Mouse (Mus musculus) limb, embryonic 13.5 days (tissue): Measurements from ENCODE around the gene Elobl. TPM values are rescaled to one million over a fixed set of nuclear protein-coding genes. Genes with fewer than 3 reads are reported as not detected.

Source experiments
- ATAC-seq: fragments of 200-750 bp; cut with Nextera tagmentation; 2 replicates; pipeline ENCODE4 v1.8.0; 2017; ENCODE audit warnings: low read depth, moderate number of reproducible peaks, moderate TSS enrichment; ENCODE audit not compliant: low FRiP score
- H3K27ac ChIP-seq: fragments of 300-500 bp; sonication (generic); 2 replicates; pipeline ENCODE4 v1.5.1; 2015; ENCODE audit warnings: inconsistent platforms, mild to moderate bottlenecking, moderate library complexity
- H3K27me3 ChIP-seq: fragments of 300-500 bp; sonication (generic); 2 replicates; pipeline ENCODE4 v1.6.1; 2015; ENCODE audit warnings: mild to moderate bottlenecking, inconsistent platforms
- H3K36me3 ChIP-seq: fragments of 300-500 bp; sonication (generic); 2 replicates; pipeline ENCODE4 v1.6.1; 2015; ENCODE audit warnings: inconsistent platforms, mild to moderate bottlenecking, moderate library complexity
- H3K4me1 ChIP-seq: fragments of 300-500 bp; sonication (generic); 2 replicates; pipeline ENCODE4 v1.6.1; 2015; ENCODE audit warnings: inconsistent platforms
- H3K4me2 ChIP-seq: fragments of 300-500 bp; sonication (generic); replicated peaks from 2 replicates; pipeline ENCODE4 v1.6.1; 2015; ENCODE audit warnings: inconsistent platforms, mild to moderate bottlenecking, moderate library complexity
- H3K4me3 ChIP-seq: fragments of 300-500 bp; sonication (generic); 2 replicates; pipeline ENCODE4 v1.5.1; 2015; ENCODE audit warnings: moderate library complexity, mild to moderate bottlenecking, inconsistent platforms
- H3K9ac ChIP-seq: fragments of 300-500 bp; sonication (generic); 2 replicates; pipeline ENCODE4 v1.6.1; 2015; ENCODE audit warnings: mild to moderate bottlenecking, inconsistent platforms
- H3K9me3 ChIP-seq: fragments of 300-500 bp; sonication (generic); 2 replicates; pipeline ENCODE4 v1.6.1; 2016; ENCODE audit warnings: inconsistent platforms
- WGBS: fragments of 180-500 bp; shearing (Covaris S2); methylation state at CpG from one replicate; pipeline ENCODE4 v1.1.7; 2015; 5-methylcytosine and 5-hydroxymethylcytosine counted together
- polyA plus RNA-seq: library from polyadenylated mRNA; unstranded; fragments of >200 nt; fragmentation: Nextera tagmentation; extraction: Ambion mirVana; gene quantifications from 2 replicates; pipeline ENCODE4 v1.2.1, GENCODE M21; 2015

Elobl gene
- polyA plus RNA-seq: not detected in 2 replicates

GRCm38 (mm10) chr11:88966881-88967361 lies at the start of gene Elobl:
Gene Elobl, minus strand, starts transcription at chr11:88966931.
- H3K4me1 ChIP-seq: no peaks in the 10 kb centered on the region
- ATAC-seq: no peak
- H3K27me3 ChIP-seq: no peaks in the 10 kb centered on the region
- no peak within 1 kb of the TSS for H3K9ac ChIP-seq
- H3K4me3 ChIP-seq: no peak within 1 kb of the TSS
- no peak within 1 kb of the TSS for H3K4me2 ChIP-seq
- H3K36me3 ChIP-seq: no peaks in the 10 kb centered on the region
- no peaks in the 10 kb centered on the region for H3K9me3 ChIP-seq
- 87% methylated on average over 3 of the region's 3 CpGs for WGBS
- no peak within 1 kb of the TSS for H3K27ac ChIP-seq

GRCm38 (mm10) chr11:89012241-89012640 lies 45.5 kb upstream of the Elobl start:
- ATAC-seq: no peak
- no peaks in the 10 kb centered on the region for H3K36me3 ChIP-seq
- no peak overlapping the region for H3K4me3 ChIP-seq
- 75% methylated on average over 5 of the region's 5 CpGs for WGBS
- H3K4me2 ChIP-seq: no peak overlapping the region
- H3K27ac ChIP-seq: no peak overlapping the region
- H3K4me1 ChIP-seq: no peaks in the 10 kb centered on the region
- no peak overlapping the region for H3K9ac ChIP-seq
- H3K27me3 ChIP-seq: no peaks in the 10 kb centered on the region
- no peaks in the 10 kb centered on the region for H3K9me3 ChIP-seq

GRCm38 (mm10) chr11:89009496-89009895 lies 42.8 kb upstream of the Elobl start:
- Histone ChIP-seq H3K36me3 (no peaks in the 10 kb centered on the region), H3K27ac (no peak overlapping the region), H3K4me1 (no peaks in the 10 kb centered on the region), H3K4me2 (no peak overlapping the region), H3K4me3 (no peak overlapping the region), H3K27me3 (no peaks in the 10 kb centered on the region), H3K9ac (no peak overlapping the region), H3K9me3 (no peaks in the 10 kb centered on the region)
- WGBS: 69% methylated on average over 7 of the region's 7 CpGs
- ATAC-seq: no peak

- no peaks in the 10 kb centered on the region for H3K9me3 ChIP-seq
- H3K36me3 ChIP-seq: no peaks in the 10 kb centered on the region
- no peak overlapping the region for H3K4me3 ChIP-seq
- H3K27me3 ChIP-seq: no peaks in the 10 kb centered on the region
- no peak overlapping the region for H3K4me2 ChIP-seq
- H3K9ac ChIP-seq: no peak overlapping the region
- ATAC-seq: no peak
- H3K27ac ChIP-seq: no peak overlapping the region
- WGBS: 88% methylated on average over 9 of the region's 9 CpGs
- H3K4me1 ChIP-seq: no peaks in the 10 kb centered on the region
These were observed 42.3 kb upstream of the Elobl start for GRCm38 (mm10) chr11:89009066-89009465.

- Histone ChIP-seq H3K9ac (no peak overlapping the region), H3K4me2 (no peak overlapping the region), H3K27me3 (no peaks in the 10 kb centered on the region), H3K4me3 (no peak overlapping the region), H3K36me3 (no peaks in the 10 kb centered on the region), H3K9me3 (no peaks in the 10 kb centered on the region), H3K4me1 (no peaks in the 10 kb centered on the region), H3K27ac (no peak overlapping the region)
- ATAC-seq: no peak
- 84% methylated on average over 3 of the region's 3 CpGs for WGBS
These were observed 40.9 kb upstream of the Elobl start for GRCm38 (mm10) chr11:89007582-89007981.

- ATAC-seq: no peak
- Histone ChIP-seq H3K4me1 (no peaks in the 10 kb centered on the region), H3K27ac (no peak overlapping the region), H3K36me3 (no peaks in the 10 kb centered on the region), H3K4me2 (no peak overlapping the region), H3K4me3 (no peak overlapping the region), H3K9me3 (no peaks in the 10 kb centered on the region), H3K27me3 (peaks cover 3% of the 10 kb centered on the region; the same call in 1 of the 2 replicates), H3K9ac (no peak overlapping the region)
These were observed 39.7 kb upstream of the Elobl start for GRCm38 (mm10) chr11:89006404-89006803.

- no peak for ATAC-seq
- Histone ChIP-seq H3K4me3 (no peak overlapping the region), H3K27me3 (peaks cover 10% of the 10 kb centered on the region; the same call in 1 of the 2 replicates), H3K27ac (no peak overlapping the region), H3K9ac (no peak overlapping the region), H3K9me3 (no peaks in the 10 kb centered on the region), H3K4me2 (no peak overlapping the region), H3K4me1 (no peaks in the 10 kb centered on the region), H3K36me3 (no peaks in the 10 kb centered on the region)
- 63% methylated on average over 5 of the region's 5 CpGs for WGBS
These were observed 38.7 kb upstream of the Elobl start for GRCm38 (mm10) chr11:89005473-89005872.

GRCm38 (mm10) chr11:89003726-89004125 lies 37.0 kb upstream of the Elobl start:
- peaks cover 28% of the 10 kb centered on the region for H3K27me3 ChIP-seq
- no peak overlapping the region for H3K27ac ChIP-seq
- no peak overlapping the region for H3K4me2 ChIP-seq
- no peak overlapping the region for H3K4me3 ChIP-seq
- WGBS: 64% methylated on average over 4 of the region's 4 CpGs
- no peak overlapping the region for H3K9ac ChIP-seq
- H3K9me3 ChIP-seq: no peaks in the 10 kb centered on the region
- no peak for ATAC-seq
- H3K4me1 ChIP-seq: 0 out of 2 replicates have a peak, but pooled peaks cover 5% of the 10 kb centered on the region
- no peaks in the 10 kb centered on the region for H3K36me3 ChIP-seq

GRCm38 (mm10) chr11:89003078-89003477 lies 36.3 kb upstream of the Elobl start:
- no peaks in the 10 kb centered on the region for H3K9me3 ChIP-seq
- H3K36me3 ChIP-seq: no peaks in the 10 kb centered on the region
- no peak overlapping the region for H3K9ac ChIP-seq
- peaks cover 34% of the 10 kb centered on the region for H3K27me3 ChIP-seq
- no peak overlapping the region for H3K27ac ChIP-seq
- H3K4me3 ChIP-seq: no peak overlapping the region
- ATAC-seq: no peak
- WGBS: 25% methylated on average over 6 of the region's 6 CpGs
- no peak overlapping the region; the same call in 1 of the 2 replicates for H3K4me2 ChIP-seq
- 0 out of 2 replicates have a peak, but pooled peaks cover 5% of the 10 kb centered on the region for H3K4me1 ChIP-seq

GRCm38 (mm10) chr11:89002621-89003020 lies 35.9 kb upstream of the Elobl start:
- 0 out of 2 replicates have a peak, but pooled peaks cover 5% of the 10 kb centered on the region for H3K4me1 ChIP-seq
- no peak overlapping the region; the same call in 1 of the 2 replicates for H3K4me2 ChIP-seq
- H3K36me3 ChIP-seq: no peaks in the 10 kb centered on the region
- no peaks in the 10 kb centered on the region for H3K9me3 ChIP-seq
- H3K27ac ChIP-seq: no peak overlapping the region
- H3K4me3 ChIP-seq: no peak overlapping the region
- no peak overlapping the region for H3K9ac ChIP-seq
- H3K27me3 ChIP-seq: peaks cover 38% of the 10 kb centered on the region
- 74% methylated on average over 5 of the region's 5 CpGs for WGBS
- ATAC-seq: no peak

GRCm38 (mm10) chr11:89002068-89002467 lies 35.3 kb upstream of the Elobl start:
- Histone ChIP-seq H3K4me1 (0 out of 2 replicates have a peak, but pooled peaks cover 5% of the 10 kb centered on the region), H3K4me3 (no peak overlapping the region), H3K36me3 (no peaks in the 10 kb centered on the region), H3K9me3 (no peaks in the 10 kb centered on the region), H3K27ac (no peak overlapping the region), H3K27me3 (peaks cover 38% of the 10 kb centered on the region), H3K9ac (no peak overlapping the region), H3K4me2 (no peak overlapping the region)
- WGBS: 84% methylated on average over 5 of the region's 5 CpGs
- no peak for ATAC-seq

GRCm38 (mm10) chr11:89001569-89001968 lies 34.8 kb upstream of the Elobl start:
- ATAC-seq: no peak
- WGBS: 95% methylated on average over 7 of the region's 7 CpGs
- no peaks in the 10 kb centered on the region for H3K9me3 ChIP-seq
- no peak overlapping the region for H3K4me3 ChIP-seq
- H3K27ac ChIP-seq: no peak overlapping the region
- H3K36me3 ChIP-seq: no peaks in the 10 kb centered on the region
- peaks cover 38% of the 10 kb centered on the region for H3K27me3 ChIP-seq
- H3K9ac ChIP-seq: no peak overlapping the region
- no peak overlapping the region for H3K4me2 ChIP-seq
- 0 out of 2 replicates have a peak, but pooled peaks cover 5% of the 10 kb centered on the region for H3K4me1 ChIP-seq

- Histone ChIP-seq H3K36me3 (no peaks in the 10 kb centered on the region), H3K9me3 (no peaks in the 10 kb centered on the region), H3K4me3 (peak overlapping the region; percentile 52), H3K4me2 (peak overlapping the region; percentile 70), H3K4me1 (0 out of 2 replicates have a peak, but pooled peaks cover 5% of the 10 kb centered on the region), H3K27me3 (peaks cover 38% of the 10 kb centered on the region), H3K9ac (no peak overlapping the region), H3K27ac (no peak overlapping the region)
- no peak for ATAC-seq
These were observed 33.7 kb upstream of the Elobl start for GRCm38 (mm10) chr11:89000527-89000819.
